Mouse (Mus musculus) left cerebral cortex, adult 18-20 months (tissue): ENCODE results near the gene Ccdc33. TPM values are rescaled to one million over a fixed set of nuclear protein-coding genes. Genes with fewer than 3 reads are reported as not detected.

Experiments used
- DNase-seq, 2 experiments: peaks; one replicate each; pipeline ENCODE4 v3.0.0; 2021 to 2022; ENCODE audit warnings: low spot score in 2 of 2, mixed read lengths in 1 of 2
- total RNA-seq, 2 experiments: library from RNA; stranded (reverse); gene quantifications; 2 replicates each; pipeline ENCODE4 v1.2.3; 2021

Ccdc33 gene
- total RNA-seq, 2 experiments from 2014 or later = 0.67 to 1.2 TPM

DNA sequence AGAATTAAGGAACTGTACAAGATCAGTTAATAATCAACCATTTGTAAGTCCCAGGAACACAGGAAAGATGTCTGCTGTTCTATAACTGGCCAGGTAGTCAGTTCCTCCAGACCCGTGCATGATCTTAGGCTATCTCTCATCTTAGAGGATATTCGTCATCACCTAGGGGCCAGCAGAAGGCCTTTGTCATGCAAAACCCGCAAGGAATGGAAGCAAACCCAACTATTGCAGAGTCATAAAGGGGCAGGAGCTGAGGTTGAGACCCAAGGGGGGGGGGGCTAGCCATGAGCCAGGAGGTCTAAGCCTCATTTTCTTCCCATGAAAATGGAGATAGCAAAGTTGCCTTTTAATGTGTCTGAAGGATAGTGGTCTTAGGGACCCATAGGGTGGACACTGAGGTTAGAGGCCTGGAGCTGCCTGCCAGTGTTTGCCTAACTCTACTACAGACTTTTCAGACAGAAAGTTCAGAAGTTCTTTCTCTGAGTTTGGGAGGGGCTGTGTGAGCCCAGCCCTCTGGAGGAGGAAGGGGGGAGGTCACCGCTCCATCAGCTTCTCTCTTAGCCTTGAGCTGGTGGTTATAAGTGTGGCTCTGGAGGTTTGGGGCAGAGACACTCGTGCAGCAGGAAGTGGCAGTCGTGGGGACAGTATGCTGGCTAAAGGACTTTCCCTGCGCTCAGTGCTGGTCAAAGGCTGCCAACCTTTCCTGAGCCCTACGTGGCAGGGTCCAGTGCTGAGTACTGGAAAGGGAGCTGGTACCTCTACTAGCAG is 104.0 kb downstream of the Ccdc33 start:
- DNase-seq = no peak

GRCm38 (mm10) chr9:58012935-58013334 is 105.7 kb downstream of the Ccdc33 start:
- no peak for DNase-seq

GRCm38 (mm10) chr9:58012486-58012885 is 106.1 kb downstream of the Ccdc33 start:
- DNase-seq = no peak

DNA sequence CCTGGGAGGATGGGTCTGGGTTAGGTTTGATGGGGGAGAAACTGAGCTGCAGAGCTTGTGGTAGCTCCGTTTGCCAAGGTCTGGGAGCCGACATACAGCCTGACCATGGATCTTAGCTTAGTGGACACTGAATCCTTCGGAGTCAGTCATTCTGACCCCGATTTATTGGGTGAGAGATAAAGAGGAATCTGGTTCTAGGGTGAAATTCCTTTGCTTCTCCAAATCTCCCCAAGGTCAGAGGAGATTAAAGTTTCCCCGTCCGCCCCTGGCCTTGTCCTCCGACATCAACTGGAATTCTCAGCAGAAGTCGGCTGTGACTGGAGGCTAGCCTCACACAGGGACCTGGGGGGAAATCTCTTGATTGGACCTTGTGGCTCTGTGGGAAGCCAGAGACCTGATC is 107.1 kb downstream of the Ccdc33 start:
- DNase-seq = no peak

GRCm38 (mm10) chr9:58011027-58011426 is 107.6 kb downstream of the Ccdc33 start:
- no peak for DNase-seq

GRCm38 (mm10) chr9:58009588-58009987 is 109.0 kb downstream of the Ccdc33 start:
- no peak for DNase-seq

DNA sequence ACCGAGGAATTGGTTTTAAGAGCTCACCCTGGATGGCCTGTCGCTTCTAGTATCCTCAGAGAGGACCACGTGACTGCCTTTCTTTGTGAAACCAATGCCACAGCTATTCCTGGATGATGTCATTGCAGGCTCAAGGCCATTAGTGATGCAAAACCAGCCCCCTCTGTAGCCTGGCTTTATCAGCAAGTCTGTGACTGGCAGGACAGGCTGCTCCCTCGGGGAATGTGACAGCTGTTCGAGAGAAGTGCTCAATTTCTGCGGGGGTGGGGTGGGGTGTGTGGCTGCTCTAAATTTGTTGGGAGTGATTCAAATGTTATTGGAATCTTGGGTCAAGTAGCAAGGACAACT is 109.6 kb downstream of the Ccdc33 start:
- DNase-seq = no peak

DNA sequence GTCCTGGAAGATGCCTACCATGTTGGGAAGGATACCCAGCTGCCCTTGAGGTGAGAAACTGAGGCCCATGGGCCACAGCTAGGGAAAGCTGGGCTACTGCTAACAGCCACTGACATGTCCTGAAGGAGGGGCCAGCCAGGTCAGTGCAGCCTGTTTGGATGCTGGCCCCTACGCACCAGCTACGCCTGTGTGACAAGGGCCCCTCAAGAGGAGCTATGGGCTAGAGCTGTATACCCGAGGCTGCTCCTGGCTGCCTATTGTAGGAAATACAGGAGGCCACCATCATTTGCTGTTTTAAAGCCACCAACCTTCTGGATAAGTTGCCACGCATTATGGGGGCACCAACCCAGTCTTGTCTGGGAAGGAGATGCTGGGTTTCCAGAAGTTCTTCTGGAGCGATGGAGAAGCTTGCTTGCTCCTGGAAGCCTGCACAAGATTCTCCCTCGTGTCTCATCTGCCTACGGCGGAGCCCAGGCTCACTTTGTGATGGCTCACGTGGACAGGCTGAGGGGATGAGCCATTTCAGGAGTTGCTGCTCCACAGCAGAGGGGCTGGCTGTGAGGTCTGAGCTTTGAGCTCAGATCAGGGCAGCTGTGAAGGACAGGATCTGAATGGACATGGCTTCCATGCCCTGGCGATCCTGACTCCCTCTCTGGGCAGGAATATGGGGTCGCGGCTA is 110.1 kb downstream of the Ccdc33 start:
- DNase-seq = no peak

GRCm38 (mm10) chr9:58005753-58006461 is 112.7 kb downstream of the Ccdc33 start, which contains the start of gene Cyp11a1:
TSS of gene Cyp11a1 (plus strand) at chr9:58006411.
- no peak for DNase-seq

- no peak for DNase-seq
These were observed 115.4 kb downstream of the Ccdc33 start for GRCm38 (mm10) chr9:58003272-58003671.

- no peak for DNase-seq
These were observed 118.9 kb downstream of the Ccdc33 start for GRCm38 (mm10) chr9:57999676-58000075.

DNA sequence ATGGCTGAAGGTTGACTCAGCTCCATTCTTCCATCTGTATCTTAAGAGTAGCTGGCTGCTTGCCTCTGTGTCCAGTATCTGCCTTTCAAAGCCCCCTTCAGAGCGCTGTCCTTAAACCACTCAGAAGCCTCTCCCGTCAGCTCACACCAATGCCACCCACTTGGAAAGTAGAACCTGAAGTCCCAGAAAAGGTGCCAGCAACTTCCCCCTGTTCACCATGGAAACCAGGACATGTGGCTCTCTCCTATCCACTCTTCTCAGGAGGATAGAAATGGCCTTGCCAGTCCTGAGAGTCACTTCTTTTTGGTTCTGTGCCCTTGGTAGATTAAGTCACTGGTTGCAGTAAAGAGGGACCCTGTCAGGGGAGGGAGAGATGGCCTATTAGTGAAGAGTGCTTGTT is 119.9 kb downstream of the Ccdc33 start:
- no peak for DNase-seq

DNA sequence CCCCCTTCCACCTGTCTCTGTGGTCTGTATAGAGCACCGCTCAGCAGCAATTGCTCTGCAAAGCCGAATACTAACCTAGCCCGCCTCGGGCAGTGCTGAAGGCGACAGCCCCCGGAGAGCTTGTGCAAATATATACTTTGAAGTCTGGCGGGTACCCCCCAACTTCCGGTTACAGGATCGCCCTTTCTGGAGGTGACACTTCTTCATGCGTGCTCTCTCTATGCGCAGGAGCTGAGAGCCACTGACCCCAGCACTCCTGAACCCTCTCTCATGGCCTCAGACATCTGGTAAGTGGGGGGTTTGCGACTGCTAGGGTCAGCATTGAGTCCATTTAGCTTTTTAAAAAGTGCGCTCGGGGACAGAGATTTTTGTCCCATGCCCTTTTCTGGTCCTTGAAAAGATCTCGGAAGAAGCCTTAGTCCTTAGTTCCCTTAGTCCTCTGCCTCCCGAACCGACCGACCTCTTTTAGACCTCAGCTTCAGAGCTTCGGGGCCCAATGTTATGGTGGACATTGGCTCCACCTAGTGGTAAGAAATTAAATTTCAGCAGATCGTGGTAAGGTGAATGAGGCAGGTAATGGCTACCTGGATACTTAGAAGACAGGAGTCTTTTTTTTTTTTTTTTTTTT is 120.5 kb downstream of the Ccdc33 start:
- peak; percentile 52 to 59 for DNase-seq

DNA sequence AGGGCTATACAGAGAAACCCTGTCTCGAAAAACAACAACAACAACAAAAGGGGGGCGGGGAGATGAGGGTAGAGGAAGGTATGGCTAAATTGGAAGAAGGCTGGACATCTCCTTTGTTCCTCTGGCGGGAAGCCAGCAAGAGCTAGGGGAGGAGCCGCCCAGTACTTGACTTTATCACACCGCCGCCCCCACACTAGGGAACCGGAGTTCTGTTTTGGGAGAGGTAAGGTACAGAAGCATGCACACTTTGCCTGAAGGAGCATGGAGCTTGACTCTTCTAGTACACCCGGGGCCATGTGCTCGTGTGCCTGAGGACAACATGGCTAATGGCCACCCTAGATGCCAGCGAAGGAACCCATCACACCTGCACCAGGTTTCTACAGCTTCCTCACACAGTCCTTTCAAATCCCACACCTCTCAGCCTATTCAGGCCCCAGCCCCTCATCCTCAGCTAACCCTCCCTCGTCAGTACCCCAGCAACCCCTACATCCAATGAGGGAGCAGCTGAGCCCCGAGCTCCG is 121.1 kb downstream of the Ccdc33 start:
- DNase-seq = no peak

DNA sequence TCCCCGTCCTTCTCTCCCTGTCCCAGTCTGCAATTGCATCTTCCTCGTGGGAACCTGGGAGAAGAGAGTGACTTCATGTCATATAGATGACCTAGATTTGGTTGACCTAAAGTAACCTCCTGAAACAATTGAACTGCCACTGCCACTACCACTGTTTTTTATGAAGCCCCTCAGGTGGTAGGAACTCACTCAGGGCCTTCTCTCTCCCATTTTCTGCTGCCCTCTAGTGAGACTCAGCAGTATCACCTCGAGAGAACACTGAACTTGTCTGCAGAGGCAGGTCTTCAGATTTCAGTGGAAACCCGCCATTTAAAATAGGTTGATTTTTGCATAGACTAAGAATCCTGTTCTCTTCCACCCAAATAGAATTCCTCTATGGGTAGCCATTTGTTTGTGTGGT is 123.3 kb downstream of the Ccdc33 start:
- peak; percentile 24 to 46 for DNase-seq

- no peak for DNase-seq
These were observed 125.6 kb downstream of the Ccdc33 start for GRCm38 (mm10) chr9:57992781-57993591.

DNA sequence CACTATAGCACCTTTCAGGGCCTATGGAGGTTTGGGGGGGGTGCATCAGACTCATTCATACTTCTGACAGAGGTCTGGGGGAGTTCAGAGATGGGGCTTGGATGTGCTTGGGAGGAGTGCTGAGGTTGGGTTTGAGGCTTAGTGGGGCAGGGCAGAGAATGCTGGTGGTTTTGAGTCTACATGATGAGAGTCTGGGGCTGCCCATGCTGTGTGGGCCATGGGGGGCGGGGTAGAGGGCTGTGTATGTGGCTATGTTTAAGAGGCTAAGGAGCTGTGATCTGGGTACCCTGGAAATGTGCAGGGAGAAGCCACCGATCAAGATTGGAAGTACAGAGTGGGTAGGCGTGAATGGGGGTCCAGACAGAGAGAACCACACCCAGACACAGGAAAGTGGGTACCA is 126.6 kb downstream of the Ccdc33 start:
- DNase-seq = no peak

- DNase-seq = peak in 1 of 2 experiments; percentile 35
These were observed 128.0 kb downstream of the Ccdc33 start for GRCm38 (mm10) chr9:57990438-57991110.

- no peak for DNase-seq
These were observed 129.3 kb downstream of the Ccdc33 start for GRCm38 (mm10) chr9:57989309-57989708.

DNA sequence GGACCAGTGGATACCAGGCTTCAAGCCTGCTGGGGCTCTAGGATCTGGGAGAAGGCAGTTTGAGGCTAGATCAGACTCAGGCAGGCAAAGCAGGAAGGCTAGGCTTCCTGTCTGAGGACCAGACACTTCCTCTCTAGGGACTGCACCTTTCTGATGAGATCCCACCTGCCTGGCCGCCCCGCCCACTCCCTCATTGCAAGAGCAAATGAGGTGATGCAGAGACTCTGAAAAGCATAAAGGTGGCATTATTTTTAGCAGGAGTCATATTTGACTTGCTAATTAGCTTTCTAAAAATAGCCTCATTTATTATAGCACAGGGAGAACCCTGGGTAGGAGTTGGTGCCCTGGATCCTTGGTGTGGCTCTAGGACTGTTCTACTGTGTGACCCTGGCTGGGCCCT is 130.5 kb downstream of the Ccdc33 start:
- no peak for DNase-seq
